Mouse (Mus musculus) liver, adult (tissue): Measurements from ENCODE around the gene Clstn1.

Experiments
- GATA4 ChIP-seq: IDR thresholded peaks from 2 replicates; pipeline ENCODE4 v1.6.1; 2014; ENCODE audit warnings: mild to moderate bottlenecking, low read length; ENCODE audit not compliant: insufficient replicate concordance

Clstn1 gene

DNA sequence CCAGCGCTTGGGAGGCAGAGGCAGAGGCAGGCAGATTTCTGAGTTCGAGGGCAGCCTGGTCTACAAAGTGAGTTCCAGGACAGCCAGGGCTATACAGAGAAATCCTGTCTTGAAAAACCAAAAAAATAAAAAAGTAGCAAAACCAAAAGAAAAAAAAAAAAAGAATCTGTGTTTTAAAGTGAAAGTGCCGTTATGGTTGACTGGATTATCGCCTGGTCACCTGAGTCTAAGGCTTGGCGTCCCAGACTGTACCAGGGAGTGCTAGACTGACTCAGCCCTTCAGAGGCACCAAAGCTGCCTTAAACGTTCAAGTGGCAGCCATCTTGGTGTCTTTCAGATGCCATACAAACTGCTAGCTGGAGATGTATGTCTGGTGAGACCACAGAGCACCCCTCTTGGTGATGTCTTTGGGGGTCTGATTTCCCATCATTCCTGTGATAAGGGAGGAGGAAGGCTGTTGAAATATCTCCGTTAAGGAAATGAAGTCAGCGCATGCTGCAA, 49.7 kb downstream of the Clstn1 start:
- TF ChIP-seq GATA4: no peak

GRCm38 (mm10) chr4:149637942-149638341, 51.7 kb downstream of the Clstn1 start:
- no peak for TF ChIP-seq GATA4

GRCm38 (mm10) chr4:149640831-149641230, 54.6 kb downstream of the Clstn1 start:
- no peak for TF ChIP-seq GATA4

DNA sequence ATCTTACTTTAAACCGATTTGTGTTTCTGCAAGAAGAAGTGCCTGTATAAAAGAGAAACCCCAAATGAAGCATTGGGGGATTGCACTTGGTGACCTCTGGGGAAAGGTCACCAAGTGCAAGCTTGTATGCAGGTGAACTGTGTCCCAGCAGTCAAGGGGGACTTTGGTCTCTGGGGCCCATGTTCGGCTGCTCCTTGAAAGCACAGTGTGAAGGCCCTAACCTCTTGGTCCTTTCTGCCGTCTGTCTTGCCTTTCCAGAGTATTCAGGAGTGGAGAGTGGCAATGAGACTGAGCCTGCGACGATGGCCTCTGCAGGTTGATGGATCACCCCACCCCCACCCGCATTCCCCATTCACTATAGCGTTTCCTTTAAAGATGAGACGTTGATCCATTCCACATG, 55.1 kb downstream of the Clstn1 start:
- no peak for TF ChIP-seq GATA4

GRCm38 (mm10) chr4:149641956-149642355, 55.7 kb downstream of the Clstn1 start:
- no peak for TF ChIP-seq GATA4

GRCm38 (mm10) chr4:149645761-149646160, 59.5 kb downstream of the Clstn1 start:
- TF ChIP-seq GATA4: no peak

DNA sequence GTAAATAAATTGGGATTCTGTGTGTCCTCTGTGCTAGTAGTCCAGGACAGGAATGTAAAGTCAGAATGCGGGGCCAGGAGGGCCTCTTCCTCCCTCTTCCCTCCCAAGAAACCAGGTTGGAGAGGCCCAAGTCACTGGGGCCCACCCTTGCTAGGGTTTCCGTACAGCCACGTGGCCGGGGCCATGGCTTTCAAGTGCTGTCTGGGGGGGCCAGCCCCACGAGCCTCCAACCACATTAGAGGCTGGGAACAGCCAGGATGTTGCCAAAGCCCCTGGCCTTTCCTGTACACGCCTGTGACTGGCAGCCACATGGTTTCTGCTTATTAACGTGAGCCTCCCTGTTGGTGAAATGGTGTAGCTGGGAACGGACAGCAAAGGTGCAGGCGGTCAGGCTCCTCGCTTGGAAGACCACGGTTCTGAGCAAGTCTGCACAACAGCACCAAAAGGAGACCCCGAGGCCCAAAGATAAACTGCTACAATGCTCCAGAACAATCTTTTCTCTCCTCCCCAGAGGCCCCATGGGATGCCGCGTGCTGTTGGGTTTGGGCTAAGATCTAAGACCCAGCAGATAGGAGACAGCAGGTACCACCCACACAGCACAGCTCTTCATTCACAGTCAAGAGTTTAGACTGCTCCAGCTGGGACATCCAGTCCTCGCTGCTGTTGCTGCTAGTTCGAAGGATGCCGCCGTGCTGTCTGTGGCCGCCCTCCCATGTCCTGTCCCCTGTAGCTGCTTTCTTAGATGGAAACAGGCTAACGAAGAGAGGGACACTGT, 62.0 kb downstream of the Clstn1 start:
- no peak for TF ChIP-seq GATA4

DNA sequence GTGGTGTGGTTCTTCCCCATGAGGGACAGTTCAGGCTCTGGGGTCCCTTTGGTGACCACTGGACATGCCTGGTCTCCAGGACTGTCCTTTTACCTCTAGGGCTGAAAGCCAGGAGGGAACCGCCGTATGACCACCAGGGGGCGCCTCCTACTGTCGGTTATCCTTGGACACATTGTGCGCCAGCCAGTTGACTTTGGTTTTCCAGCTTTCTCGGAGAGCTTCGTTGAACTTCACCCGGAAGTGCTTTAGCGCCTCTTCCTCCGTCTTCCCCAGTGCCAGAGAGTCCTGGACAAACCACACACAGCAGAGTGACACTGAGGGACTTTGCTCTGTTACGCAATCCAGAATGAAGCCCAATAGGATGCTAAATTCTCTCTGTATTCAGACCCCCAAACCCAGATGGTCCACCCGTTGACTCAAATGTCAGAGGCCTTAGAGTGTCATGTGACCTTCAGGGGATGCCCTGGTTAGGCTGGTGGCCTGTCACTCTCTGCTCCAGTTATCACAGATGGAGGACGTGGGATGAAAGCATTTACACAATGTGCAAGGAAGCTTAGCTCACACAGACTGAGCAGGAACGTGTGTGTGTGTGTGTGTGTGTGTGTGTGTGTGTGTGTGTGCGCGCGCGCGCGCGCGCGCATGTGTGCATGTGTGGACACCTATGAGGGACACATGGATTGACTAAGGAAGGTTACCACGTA, 64.4 kb downstream of the Clstn1 start:
- no peak for TF ChIP-seq GATA4

DNA sequence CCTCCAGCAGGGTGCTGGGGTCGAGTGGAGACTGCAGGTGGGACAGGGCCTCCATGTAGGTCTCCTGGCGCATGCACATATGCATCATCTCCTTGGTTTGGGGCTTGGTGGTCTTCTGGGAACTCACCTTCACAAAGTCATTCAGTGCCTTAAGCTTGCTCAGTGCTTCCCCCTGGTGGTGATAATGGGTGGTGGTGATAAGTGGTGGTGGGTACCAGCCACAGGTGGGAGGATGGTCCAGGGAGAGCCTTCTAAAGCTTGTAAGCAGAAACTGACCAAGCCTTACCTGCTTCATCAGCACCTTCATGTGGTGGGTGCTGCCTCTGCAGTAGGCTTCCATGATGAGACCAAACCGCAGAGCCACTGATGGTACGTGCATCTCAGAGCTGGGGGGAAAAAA, 68.0 kb downstream of the Clstn1 start:
- no peak for TF ChIP-seq GATA4

DNA sequence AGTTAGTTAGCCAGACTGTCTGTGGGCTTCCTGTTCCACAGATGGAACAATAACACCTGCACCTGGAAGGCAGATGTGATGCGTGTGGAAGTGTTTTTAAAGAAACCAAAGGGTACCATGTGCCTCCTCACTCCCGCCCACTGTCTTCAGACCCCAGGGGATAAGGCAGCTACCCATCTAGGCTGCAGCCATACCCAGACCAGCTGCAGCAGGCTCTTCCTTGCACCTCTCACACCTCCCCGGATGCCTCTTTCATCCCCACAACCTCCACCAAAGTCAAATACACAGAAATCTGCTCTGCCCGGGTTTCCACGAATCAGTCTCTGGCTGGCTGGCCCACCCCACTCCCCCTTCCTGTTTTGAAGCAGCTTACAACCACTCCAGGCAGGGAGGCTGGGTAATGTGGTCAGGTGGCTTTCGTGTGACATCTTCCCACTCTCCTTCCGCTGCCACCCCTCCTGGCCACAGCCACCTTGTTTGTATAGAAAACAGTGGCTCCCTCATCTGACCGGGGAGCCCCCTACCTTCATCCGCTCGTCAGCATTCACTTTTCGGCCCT, 71.7 kb downstream of the Clstn1 start:
- TF ChIP-seq GATA4: no peak

DNA sequence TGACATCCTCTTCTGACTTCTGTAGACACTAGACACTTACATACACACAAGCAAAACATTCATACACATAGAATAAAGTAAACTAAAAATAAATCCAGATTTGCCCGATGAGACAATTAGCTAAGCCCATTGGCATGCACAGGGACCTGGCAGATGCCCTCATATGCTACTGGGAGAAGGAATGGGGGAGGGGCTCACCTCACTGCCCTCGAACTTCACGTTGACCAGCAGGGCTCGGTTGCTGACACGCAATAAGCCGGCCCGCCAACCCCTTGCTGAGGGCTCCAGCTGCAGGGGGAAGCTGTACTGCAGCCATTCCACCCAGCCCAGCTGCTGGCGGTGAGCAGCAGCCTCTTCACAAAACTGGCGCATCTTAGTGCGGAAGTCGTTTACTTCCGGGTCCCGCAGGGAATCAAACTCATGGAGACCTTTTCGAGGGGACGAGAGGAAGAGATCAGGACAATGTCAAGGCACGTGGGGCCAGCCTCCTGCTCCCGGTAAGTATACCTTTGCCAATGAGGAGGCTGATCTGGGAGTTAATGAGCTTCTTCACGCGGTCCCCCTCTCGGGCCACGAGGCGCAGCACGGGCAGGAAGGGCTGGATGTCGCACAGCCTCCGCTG, 73.3 kb downstream of the Clstn1 start:
- no peak for TF ChIP-seq GATA4

GRCm38 (mm10) chr4:149660598-149660997, 74.3 kb downstream of the Clstn1 start:
- no peak for TF ChIP-seq GATA4

GRCm38 (mm10) chr4:149661967-149662589, 75.8 kb downstream of the Clstn1 start:
- TF ChIP-seq GATA4: no peak

DNA sequence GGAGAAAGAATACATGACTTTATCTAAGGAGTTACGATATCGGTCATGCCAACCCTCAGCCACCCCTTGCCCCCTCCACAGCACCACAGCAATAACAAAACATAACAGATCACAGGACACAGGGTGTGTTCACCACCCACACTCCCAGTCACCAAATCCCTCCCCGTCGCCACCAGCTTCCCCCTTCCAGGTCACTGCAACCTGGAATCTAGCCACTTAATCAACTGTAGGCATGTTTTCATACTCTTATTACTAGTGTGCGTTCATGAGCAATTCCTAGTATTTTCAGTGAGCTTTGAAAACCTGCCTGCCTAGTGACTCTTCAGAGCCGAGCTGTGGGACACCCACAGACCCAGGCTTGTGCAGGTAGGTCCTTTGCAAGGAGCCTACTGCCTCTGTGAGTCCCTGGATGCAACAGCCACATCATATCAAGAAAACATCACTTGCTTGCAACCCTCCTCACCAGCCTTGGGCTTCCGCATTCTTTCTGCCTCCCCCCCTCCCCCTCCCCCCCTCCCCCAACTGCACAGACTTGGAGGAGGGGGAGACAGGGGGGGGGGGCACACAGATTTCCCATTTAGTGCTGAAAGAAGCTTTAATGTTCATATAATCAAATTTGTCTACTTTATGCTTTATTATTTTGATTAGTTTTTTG, 77.7 kb downstream of the Clstn1 start:
- TF ChIP-seq GATA4: no peak
